Mouse (Mus musculus): Measurements from ENCODE around the gene Golph3l.

DNA sequence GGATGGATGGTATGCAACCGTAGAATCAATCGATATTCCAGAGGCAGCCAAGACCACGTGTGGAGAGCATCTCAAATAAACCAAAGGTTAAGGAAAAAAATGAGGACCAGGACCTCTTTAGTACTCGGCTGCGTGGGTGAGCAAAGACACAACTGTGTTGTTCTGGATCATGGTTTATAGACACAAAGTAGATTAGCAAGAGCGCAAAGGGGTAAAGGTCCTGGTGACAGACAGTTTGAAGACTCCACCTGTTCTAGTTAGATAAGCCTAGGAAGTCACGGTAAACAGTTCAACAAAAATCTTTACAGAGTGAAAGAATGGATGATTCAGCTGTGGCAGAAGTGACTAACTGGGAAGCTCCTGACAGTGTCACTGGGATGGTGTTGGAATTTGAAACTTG, 54.4 kb downstream of the Golph3l start:
- no peak for TF ChIP-seq CTCF (IDR thresholded peaks at IDR 0.05; ENCODE audit: low read depth, low read length)
- no peak for TF ChIP-seq POLR2A (IDR thresholded peaks at IDR 0.05; ENCODE audit: extremely low read depth, insufficient read depth, low read length)

Data from liver, adult 2 months (tissue).